Mouse (Mus musculus): ENCODE results near the gene Defb36.

Gene Defb36

GRCm38 (mm10) chr2:152604057-152604456 is at the start of gene Defb36:
TSS of gene Defb36 (plus strand) at chr2:152604327.
- DNase-seq (ENCODE audit: extremely low spot score, low read depth, low spot score), result no peak

- no peak for DNase-seq (ENCODE audit: extremely low spot score, low read depth, low spot score)
Measured at GRCm38 (mm10) chr2:152556655-152557054, 47.5 kb upstream of the Defb36 start.

GRCm38 (mm10) chr2:152569038-152569437 is 35.1 kb upstream of the Defb36 start, which contains the start of gene Gm17416:
TSS of gene Gm17416 (plus strand) at chr2:152569338.
- DNase-seq (ENCODE audit: extremely low spot score, low read depth, low spot score), result no peak

- DNase-seq (ENCODE audit: extremely low spot score, low read depth, low spot score), result no peak
Measured at GRCm38 (mm10) chr2:152569881-152570280, 34.2 kb upstream of the Defb36 start.

GRCm38 (mm10) chr2:152570313-152570712 is 33.8 kb upstream of the Defb36 start:
- DNase-seq (ENCODE audit: extremely low spot score, low read depth, low spot score), result no peak

GRCm38 (mm10) chr2:152572114-152572794 is 31.9 kb upstream of the Defb36 start, which contains the start of gene Defb21:
TSS of gene Defb21 (plus strand) at chr2:152572744.
- no peak for DNase-seq (ENCODE audit: extremely low spot score, low read depth, low spot score)

GRCm38 (mm10) chr2:152573484-152573883 is 30.6 kb upstream of the Defb36 start:
- DNase-seq (ENCODE audit: extremely low spot score, low read depth, low spot score), result no peak

GRCm38 (mm10) chr2:152580107-152580506 is 24.0 kb upstream of the Defb36 start, which contains the start of gene Defb19:
TSS of gene Defb19 (minus strand) at chr2:152580312.
- DNase-seq (ENCODE audit: extremely low spot score, low read depth, low spot score), result no peak

GRCm38 (mm10) chr2:152580612-152581011 is 23.5 kb upstream of the Defb36 start:
- DNase-seq (ENCODE audit: extremely low spot score, low read depth, low spot score), result no peak

GRCm38 (mm10) chr2:152586926-152587560 is 17.1 kb upstream of the Defb36 start:
- no peak for DNase-seq (ENCODE audit: extremely low spot score, low read depth, low spot score)

GRCm38 (mm10) chr2:152588450-152588849 is 15.7 kb upstream of the Defb36 start:
- no peak for DNase-seq (ENCODE audit: extremely low spot score, low read depth, low spot score)

GRCm38 (mm10) chr2:152589021-152589420 is 15.1 kb upstream of the Defb36 start:
- no peak for DNase-seq (ENCODE audit: extremely low spot score, low read depth, low spot score)

- no peak for DNase-seq (ENCODE audit: extremely low spot score, low read depth, low spot score)
Measured at GRCm38 (mm10) chr2:152599299-152599698, 4.8 kb upstream of the Defb36 start, which contains the start of gene Defb45. TSS of gene Defb45 (minus strand) at chr2:152599399.

GRCm38 (mm10) chr2:152600076-152600475 is 4.1 kb upstream of the Defb36 start:
- DNase-seq (ENCODE audit: extremely low spot score, low read depth, low spot score), result no peak

- no peak for DNase-seq (ENCODE audit: extremely low spot score, low read depth, low spot score)
Measured at GRCm38 (mm10) chr2:152601275-152601960, 2.7 kb upstream of the Defb36 start.

- no peak for DNase-seq (ENCODE audit: extremely low spot score, low read depth, low spot score)
Measured at GRCm38 (mm10) chr2:152607746-152608145, 3.6 kb downstream of the Defb36 start.

GRCm38 (mm10) chr2:152608719-152609118 is 4.6 kb downstream of the Defb36 start:
- no peak for DNase-seq (ENCODE audit: extremely low spot score, low read depth, low spot score)

GRCm38 (mm10) chr2:152612193-152612592 is 8.1 kb downstream of the Defb36 start:
- no peak for DNase-seq (ENCODE audit: extremely low spot score, low read depth, low spot score)

- DNase-seq (ENCODE audit: extremely low spot score, low read depth, low spot score), result peak; percentile 64
Measured at GRCm38 (mm10) chr2:152615563-152615962, 11.4 kb downstream of the Defb36 start.

GRCm38 (mm10) chr2:152616470-152616869 is 12.3 kb downstream of the Defb36 start:
- no peak for DNase-seq (ENCODE audit: extremely low spot score, low read depth, low spot score)

- DNase-seq (ENCODE audit: extremely low spot score, low read depth, low spot score), result no peak
Measured at GRCm38 (mm10) chr2:152617374-152617773, 13.2 kb downstream of the Defb36 start.

Measured in hindlimb bud, embryonic 11.5 days (tissue).